Mouse (Mus musculus): ENCODE results near the gene Galntl6. TPM values are rescaled to one million over a fixed set of nuclear protein-coding genes. Genes with fewer than 3 reads are reported as not detected.
A peak's percentile ranks its signal among the peaks of the same experiment; 100 is the strongest.

Galntl6 gene
- 10 to 100 TPM; 61.1 to 62.9 TPM for total RNA-seq (2021)

DNA sequence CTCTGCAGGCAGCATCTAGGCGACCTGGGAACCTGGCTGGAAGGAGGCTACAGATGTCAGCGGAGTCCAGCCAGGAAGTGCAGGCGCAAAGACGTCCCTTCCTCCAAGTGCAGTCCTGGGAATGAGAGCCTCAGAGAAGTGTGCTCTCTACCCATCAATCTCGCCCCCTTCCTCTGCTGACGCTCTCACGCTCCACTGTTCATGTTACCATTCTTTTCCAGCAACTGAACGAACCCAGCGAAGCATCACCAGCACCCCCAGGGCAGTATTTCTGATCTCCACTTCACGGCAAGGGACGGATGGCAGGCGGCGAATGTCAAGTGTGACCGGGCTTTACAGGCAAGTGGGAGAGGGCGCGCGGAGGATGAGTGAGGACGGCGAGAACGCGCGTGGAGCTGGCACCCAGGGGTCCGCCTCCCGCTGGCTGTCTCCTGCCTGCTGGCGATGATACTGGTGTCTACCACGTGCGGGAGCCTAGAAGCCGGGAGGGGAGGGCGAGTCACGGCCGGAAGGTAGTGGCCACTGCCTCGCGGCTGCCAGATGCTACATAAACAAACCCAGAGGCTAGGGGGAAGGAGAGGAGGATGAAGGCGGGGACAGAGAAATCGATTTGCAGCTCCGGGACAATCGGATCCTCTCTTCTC lies at the start of gene Galntl6:
Gene Galntl6 (minus strand): TSS at position 445 of the 644 bp plus-strand sequence.
- peak; percentile 44 for DNase-seq
- intact Hi-C loops (cut with DNase I), result no loop called here

DNA sequence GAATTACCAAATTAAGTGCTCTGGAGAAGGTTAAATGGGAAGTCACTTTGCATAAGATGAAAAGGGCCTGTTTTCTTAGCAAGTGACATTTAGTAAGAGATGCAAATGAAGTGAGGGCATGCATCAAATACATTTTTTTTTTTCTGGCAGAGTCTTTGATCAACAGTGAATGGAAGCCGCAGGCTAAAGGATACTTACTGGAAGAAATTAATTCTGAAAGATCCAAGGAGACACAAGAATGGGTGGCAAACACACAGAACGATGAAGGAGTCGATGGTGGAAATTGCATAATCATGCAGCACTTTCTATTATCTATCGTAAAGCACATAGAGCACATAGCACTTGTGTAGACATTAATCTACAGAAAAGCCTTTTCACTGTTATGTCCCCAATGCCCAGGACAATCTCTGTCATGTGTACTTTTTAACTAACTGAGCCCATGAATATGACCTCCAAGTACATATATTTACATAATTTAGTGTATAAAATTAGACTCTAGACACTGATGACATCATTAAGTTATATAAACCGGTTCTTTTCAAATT lies 44.8 kb upstream of the Galntl6 start:
- no peak for DNase-seq
- intact Hi-C loops (cut with DNase I), result no loop called here

DNA sequence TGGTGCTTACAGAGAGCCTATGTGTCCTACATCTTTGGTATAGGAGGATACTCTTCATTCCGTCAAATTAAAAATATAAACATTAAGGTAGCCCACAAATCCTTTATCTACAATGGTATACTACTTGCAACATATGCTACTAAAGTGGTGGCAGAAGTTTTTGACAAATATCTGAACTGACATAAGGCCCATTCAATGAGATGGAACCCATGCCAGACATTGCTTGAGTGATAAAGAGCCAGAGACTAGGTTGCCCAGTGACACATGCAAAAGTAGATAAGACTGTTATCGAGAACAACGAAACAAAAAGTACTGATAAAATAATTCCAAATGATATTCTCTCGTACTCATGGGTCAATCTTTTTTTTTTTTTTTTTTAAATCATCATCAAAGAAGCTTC lies 31.3 kb upstream of the Galntl6 start:
- intact Hi-C loops (cut with DNase I), result no loop called here

DNA sequence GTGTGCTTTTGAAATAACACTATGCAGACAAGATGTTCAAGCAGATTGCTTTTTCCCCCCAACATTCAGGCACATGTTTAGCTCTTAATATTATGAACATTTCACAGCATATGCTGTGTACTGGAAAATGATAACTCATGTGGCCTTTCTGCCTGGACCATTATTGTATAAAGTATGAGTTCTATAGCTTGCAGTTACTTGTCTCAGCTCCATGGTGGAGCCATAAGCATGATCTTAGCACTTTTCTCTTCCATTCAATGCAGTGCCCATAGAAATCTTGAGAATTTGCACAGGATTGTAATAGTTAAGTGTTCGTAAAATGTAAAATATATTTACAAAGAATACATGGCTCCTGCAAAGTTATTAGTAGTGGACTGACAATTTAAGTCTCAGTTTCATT lies 18.6 kb upstream of the Galntl6 start:
- no peak for DNase-seq
- intact Hi-C loops (cut with DNase I), result no loop called here

More for the DNA sequence above, 31.3 kb upstream of the Galntl6 start:
- DNase-seq, result no peak

DNA sequence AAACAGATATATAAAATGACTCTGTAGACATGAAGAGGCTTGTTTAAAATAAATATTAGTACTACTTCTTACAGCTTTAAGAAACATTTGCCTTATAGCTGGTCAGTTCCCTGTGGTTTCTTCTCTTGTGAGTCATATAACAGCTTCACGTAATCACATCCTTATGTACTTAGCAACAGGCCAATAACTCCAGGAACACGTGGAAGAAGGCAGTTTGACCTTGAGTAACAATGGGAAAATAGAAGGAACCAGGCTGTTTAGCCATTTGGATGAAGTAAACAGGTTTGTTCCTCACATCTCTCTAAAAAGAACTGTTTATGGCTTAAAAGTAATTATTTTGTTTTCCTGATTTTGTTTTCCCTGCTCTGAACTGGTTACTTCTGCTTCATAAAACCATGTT lies 2.7 kb upstream of the Galntl6 start:
- DNase-seq, result no peak
- intact Hi-C loops (cut with DNase I), result no loop called here

DNA sequence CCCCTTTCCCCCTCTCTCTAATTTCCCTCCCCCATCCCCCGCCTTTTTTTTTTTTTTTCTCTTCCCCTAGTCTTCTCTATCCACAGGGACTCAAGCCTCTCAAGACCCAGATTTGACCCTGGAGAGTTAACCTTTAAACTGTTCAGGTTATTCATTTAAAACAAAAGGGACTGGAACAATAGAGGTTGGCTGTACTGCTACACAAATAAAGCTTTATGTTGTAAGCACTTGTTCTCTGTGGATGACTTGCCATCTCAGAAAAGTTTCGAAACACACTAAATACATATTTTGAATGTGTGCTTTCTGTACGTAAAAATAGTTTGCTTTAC lies 1.2 kb upstream of the Galntl6 start:
- intact Hi-C loops (cut with DNase I), result no loop called here
- DNase-seq, result no peak

DNA sequence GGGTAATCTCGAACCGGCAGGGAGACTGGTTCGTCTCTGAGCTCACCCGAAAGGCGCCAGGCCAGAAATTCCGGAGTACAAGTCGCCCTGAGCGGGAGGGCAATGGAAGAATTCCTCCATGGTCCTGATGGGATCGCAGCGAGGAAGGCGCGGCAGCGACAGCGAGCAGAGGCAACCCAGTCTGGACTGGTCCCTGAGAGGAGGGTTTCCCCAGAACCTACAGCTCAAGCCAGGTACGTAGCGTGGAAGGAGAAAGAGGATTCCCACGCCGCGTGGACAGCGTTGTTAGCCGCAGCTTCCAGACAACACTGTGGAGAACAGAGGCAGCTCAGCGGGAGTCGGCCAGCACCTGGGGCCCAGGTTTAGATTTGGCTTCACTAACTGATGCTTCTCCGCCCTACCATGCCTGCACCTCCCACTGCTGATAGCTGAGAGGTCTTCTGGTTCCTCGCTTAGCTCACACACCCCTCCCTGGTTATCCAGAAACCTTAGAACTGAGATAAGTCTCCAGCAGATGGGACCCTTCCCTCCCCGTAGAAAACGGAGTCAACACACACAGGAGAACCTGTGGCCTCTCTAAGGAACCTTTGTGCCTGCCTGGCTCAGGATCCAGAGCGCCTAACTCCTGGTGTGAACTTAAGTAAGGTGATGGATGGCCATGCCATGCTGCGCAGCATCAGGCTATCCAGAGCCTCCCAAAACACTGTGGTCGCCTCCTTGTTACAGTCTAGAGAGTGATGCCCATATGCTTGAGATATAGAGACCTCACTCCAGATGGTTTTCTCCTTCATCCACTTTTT lies 600 bp upstream of the Galntl6 start:
- DNase-seq, result peak; percentile 35
- intact Hi-C loops (cut with DNase I), result no loop called here

DNA sequence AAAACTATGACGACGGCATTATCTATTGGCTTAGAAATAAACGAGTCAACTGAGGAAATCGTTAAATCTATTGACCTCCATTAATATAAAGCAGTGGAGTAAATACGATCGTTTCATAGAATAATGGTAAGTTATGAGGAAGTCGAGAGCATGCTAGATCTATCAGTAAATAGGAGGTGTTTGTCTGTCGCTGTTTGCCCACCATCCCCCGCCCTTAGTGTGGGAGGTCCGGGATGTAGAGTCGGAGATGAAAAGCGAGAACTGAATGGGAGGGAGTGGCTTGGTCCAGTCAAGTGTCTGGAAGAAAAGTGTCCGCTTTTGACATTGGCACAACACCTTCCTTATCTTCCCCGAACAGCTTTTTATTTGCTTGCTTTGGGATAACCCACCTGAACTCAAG lies 763 bp downstream of the Galntl6 start, which contains the start of gene BC030500:
Gene BC030500 (plus strand): TSS at position 79 of the 400 bp plus-strand sequence.
- intact Hi-C loops (cut with DNase I), result no loop called here
- peak; percentile 8 for DNase-seq

DNA sequence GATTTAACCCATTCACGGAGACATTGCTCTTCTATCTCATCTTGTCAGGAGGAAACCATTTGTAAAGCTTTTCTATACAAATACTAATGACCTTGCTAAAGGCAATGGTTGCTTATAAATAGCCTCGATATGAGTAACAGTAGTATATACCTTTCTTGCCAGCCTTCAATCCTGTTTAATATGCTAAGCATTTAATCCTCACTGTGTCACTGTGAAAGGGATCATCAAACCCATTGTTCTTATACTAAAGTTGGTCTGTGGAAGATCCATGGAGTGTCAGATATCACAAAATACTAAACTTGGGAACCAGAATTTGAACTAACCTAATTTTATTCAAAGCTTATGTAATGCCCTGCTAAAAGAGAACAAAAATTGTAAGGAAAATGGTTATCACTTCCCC lies 8.0 kb downstream of the Galntl6 start:
- DNase-seq, result no peak
- intact Hi-C loops (cut with DNase I), result no loop called here

DNA sequence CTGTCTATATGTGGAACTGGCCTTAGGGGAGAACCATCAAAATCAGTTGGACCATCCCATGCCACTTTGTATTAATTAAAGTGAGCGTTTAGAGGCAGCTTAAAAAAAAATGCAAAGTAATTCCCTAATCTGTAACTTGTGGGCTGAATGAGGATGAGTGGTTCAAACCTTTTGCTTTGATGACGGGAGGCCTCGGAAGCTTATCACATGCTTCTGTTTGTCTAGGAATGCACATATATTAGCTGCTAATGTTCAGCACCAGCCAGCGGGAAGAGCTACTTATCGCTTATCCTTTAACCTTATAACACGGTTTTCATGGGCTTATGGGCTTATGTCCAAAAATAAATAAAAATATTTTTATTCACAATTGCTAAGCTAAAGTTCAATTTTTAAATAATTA lies 16.5 kb downstream of the Galntl6 start:
- intact Hi-C loops (cut with DNase I), result no loop called here
- DNase-seq, result no peak

DNA sequence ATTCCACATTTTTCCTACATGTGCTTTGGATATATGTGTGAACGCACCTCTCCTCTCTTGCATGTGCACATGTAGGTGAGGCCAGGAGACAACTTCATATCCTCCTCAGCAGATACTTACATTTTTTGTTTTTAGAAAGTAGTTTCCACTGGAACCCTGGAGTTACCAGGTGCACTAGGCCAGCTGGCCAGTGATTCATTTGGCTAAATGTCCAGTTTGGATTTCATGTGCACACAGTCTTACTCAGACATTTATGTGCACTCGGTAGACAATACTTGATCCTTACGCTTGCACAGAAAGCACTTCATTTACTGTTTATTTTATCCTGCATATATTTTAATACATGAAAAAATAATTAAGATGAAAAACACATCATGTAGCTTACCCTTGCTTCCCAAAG lies 21.8 kb downstream of the Galntl6 start:
- intact Hi-C loops (cut with DNase I), result no loop called here
- DNase-seq, result peak; percentile 2

DNA sequence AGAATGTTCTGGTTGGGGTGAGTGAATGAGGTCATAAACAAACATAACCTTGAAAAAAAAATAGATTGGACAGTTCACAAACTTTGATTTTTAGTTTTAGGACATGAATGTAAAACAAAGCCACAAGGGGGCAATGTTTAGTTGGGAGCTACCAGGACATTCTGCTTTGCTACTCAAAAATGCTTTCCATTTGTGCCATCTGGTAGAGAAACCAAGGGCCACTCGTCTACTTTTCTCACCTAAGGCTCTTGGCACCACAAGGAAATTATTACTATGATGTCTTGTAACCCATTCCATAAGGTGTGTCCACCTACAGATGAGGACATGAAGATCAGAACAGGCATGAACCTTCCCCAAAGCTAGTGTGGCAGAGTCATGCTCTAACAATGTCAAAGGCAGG lies 26.0 kb downstream of the Galntl6 start:
- intact Hi-C loops (cut with DNase I), result no loop called here
- DNase-seq, result no peak

DNA sequence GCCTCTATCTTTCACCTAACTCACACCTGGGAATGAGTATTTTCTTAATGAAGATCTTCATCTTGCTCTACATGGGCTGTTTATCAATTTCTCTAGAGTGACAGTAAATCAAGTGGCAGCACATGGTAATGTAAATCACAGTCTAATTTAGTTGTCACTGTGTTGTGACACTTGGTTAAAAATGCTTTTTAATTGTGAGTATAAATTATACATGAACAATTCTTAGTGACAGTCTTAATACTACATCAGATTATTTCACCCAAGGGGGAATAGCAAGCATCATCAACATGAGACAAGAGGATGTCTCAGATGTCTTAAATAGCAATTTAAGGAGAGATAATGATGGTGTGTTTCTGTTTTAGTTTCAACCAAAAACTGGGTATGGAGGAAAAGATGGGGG lies 88.1 kb downstream of the Galntl6 start:
- no peak for DNase-seq
- intact Hi-C loops (cut with DNase I), result no loop called here

DNA sequence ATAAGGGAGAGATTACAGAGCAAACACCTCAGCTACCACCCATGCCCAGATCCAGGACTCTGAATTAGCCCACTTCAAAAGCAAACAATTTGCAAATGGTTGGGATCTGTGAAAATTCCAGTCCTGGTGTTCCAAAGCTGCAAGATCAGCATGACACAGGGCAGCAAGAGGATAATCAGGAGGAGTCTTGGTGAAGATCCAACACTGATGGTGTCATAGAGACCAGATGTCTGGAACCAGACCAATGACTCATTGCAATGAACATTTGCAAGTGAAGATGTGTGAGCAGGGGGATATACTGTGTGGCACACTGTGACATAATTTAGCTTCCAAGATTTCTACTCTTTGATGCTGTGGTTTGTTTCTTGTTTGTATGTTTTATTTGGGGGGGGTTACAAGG lies 107.2 kb downstream of the Galntl6 start:
- intact Hi-C loops (cut with DNase I), result no loop called here
- peak; percentile 26 for DNase-seq

DNA sequence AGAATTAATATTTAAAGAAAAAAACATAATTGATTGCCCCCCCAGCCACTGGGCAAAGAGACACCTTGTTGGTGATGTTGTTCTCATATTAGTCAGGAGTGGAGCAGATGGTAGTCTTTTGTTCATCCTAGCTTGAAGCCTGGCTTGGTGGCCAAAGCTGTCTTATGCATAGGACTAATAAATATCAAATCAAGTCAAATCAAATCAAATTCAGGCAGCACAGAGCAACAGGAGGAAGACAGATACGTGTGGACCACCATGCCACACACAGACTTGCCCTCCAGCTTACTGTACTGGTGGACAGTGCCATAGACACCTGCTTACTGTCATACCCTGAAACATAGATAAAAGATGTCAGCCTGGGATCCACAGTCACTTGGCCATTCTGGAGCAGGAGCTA lies 110.6 kb downstream of the Galntl6 start:
- no peak for DNase-seq
- intact Hi-C loops (cut with DNase I), result no loop called here

DNA sequence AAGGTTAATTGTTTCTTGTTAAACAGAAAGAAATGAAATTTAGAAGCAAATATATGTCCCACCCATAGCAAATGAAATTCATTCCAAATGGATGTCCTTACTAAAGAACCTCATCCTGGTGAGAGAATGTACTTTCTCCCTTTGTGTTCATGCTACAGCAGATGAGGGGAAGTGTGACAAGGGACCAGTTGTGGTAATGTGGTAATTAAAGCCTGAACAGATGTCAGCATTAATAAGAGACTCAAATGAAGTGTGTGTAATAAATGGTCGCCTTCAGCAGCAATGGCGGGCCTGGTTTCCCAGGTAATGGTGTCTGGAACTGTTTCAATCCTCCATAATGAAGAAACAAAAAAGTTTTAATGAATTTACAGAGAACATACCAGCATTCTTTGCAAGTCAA lies 158.7 kb downstream of the Galntl6 start:
- intact Hi-C loops (cut with DNase I), result no loop called here
- DNase-seq, result no peak

DNA sequence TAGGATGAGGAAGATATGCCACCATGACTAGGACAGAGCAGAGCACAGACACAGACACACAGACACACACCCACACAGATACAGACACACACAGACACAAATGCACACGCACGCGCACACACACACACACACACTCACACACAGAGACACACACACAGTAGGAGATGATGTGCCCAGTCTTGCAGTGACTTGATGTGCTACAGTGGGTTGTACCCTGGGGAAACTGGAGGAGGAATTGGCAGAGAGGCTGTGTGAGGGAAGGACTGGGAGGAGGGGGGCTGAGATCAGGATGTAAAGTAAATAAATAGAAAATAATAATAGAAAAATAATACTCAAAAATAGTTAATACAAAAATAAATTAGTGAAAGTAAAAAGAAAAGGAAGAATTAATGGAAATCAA lies 174.5 kb downstream of the Galntl6 start:
- DNase-seq, result no peak
- intact Hi-C loops (cut with DNase I), result no loop called here

DNA sequence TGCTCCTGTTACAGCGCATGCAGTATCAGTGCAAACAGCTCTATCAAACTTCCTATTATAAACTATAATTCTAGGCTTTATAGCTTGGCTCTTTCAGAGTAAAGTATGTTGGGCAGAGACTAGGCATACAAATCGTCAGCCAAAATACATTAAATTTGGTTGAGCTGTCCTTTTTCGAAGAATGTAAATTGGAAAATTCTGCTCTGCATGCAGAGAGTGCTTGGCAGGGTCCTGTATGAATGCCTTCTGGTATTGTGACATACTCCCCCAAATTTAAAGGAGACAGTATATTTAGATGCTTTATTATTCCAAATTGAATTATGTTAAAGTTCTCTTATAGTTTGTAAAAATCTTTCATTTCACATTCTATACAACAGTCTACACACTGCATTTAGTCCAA lies 220.7 kb downstream of the Galntl6 start:
- no peak for DNase-seq
- intact Hi-C loops (cut with DNase I), result no loop called here

DNA sequence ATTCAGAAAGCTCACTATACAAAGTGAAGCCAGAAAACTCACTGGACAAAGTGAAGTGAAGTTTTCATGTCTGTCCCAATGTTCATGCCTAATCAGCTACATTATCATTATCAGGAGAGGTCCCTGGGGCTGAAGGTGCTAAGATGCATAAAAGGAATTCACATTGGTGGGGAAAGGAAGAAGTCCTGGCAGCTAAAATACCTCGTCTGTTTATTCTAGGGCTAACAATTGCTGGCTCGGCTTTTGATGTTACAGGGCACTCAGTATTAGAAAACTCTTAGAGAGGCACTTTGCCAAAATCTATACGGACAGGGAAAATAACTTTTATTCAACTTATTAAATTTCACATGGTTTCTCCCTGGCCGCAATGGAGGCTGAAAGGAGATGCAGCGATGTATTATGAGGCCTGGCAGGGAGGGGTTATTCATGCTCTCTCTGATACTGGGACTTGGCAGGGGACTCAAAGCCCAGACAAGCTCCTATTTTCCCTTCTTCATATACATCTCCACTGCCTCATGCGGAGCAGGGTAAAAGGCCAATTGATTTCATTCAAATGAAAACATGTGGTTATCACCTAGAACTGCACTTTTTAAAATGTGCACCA lies 234.5 kb downstream of the Galntl6 start:
- peak; percentile 10 for DNase-seq
- intact Hi-C loops (cut with DNase I), result no loop called here

DNA sequence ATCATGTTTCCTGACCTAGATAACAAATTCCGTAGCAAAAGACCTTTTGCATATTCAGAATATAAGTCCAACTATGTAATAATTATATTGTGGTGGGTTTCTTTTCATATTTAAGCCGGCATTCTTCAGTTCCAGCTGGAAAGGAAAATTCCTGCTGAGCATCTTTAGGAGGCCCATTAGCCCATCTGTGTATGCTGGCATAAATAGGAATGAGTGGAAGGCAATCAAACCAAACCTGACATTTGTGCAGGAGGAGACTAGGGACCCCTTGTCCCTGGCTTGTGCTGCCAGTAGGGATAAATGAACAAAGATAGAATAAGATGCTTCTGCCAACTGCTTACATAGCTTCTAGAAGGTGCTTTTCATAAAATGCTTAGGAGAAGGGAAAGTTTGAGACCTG lies 243.4 kb downstream of the Galntl6 start:
- DNase-seq, result peak; percentile 30
- intact Hi-C loops (cut with DNase I), result no loop called here

DNA sequence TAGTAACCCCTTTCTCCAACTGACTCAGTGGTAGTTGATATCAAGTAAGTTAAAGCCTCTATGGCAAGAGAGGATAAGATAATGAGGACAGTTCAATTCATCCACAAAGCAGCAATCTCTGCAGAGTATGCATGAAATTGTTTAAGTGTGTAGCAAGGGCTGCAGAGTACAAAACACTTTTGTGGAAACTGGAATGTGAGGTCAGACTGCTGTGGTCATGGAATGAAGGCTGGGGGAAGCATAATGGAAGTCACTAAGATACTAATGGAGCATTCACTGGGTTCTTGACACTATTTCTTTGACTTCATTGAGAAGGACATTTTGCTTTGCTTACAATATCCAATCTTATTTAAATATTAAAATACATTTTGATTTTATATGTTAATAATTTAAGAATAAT lies 252.4 kb downstream of the Galntl6 start:
- DNase-seq, result no peak
- intact Hi-C loops (cut with DNase I), result no loop called here

DNA sequence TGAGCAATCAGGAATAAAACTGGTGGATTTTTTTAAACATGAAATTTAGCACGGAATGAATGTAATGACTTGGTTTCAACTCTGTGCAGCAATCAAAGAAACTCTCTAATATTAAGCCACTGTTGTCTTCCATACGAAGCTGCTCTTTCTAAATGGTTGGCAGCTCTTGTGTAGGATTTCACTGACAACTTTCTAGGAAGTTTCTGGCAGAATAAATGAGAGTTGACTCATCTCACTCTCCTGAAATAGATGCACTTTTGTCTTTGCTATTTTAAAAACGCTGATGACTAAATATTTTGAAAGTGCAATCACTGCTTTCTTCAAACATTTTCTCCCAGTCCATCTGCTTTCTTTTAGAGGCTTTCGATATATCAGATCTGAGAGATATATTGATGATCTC lies 256.8 kb downstream of the Galntl6 start:
- intact Hi-C loops (cut with DNase I), result no loop called here

More for the DNA sequence above, 256.8 kb downstream of the Galntl6 start:
- DNase-seq, result no peak

All from left cerebral cortex, postnatal 4 days (tissue).